Mouse (Mus musculus) urinary bladder, postnatal 10 days (tissue): ENCODE measurements around the gene Gm28308.

Experiments used
- DNase-seq: peaks from one replicate; pipeline ENCODE4 v3.0.0; 2022; ENCODE audit warnings: low spot score

Gm28308 gene

DNA sequence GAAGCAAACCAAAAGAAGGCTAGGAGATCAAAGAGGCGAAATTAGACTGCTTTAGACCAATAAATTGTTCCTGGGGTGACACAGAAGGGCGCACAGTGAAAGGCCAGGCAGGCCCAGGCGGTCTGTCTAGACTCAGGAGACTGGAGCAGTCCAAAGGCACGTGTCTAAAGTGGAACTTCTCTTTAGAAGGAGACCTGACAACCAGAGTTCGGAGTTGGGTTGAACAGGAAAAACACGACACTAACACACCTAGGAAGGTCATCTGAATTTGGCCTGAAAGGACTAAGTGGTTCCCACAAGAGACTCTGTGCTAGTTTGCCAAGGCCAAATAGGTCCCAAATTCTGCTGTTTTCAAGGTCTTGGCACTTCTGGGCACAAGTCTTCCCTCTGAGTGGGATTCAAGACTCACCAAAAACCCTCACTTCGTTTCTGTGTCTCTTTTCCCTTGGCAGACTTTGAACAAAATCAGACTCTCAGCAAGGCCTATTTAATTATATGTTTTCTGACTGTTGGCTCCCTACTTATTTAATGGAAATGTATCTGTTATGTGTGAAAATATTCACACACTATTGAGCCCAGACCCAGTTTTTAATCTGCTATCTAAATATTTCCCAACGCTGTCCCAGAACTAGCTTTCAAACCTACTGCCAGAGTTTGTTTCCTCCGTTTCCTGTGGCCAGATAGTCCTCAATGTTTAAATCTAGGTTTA, 6.2 kb upstream of the Gm28308 start:
- DNase-seq = peak; percentile 7

DNA sequence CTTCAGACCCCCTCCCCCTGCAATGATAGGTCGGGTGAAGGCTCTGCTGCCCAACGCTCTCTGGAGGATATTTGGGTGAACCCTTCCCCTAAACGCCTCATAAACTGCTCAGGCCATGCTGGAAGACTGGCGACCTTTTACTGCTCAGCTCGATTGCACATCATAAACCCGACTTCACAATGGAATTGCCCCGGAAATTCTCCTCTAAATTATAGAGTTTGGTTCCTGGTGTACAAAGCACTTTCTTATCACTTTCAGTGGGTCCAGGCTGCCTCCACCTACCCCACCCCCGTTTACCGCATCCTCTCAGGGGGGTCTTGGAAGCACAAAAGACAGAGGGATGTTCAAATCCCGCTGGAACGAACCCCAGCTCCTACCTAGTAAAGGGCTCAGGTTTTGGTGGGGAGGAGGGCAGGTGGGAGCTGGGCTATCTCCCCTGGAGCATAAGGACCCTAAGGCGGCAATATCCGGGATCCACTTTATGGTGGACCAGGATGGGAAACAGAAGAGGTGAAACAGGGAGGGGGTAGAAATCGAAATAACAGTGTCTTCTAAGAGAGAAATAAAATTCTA, 5.6 kb upstream of the Gm28308 start:
- no peak for DNase-seq

DNA sequence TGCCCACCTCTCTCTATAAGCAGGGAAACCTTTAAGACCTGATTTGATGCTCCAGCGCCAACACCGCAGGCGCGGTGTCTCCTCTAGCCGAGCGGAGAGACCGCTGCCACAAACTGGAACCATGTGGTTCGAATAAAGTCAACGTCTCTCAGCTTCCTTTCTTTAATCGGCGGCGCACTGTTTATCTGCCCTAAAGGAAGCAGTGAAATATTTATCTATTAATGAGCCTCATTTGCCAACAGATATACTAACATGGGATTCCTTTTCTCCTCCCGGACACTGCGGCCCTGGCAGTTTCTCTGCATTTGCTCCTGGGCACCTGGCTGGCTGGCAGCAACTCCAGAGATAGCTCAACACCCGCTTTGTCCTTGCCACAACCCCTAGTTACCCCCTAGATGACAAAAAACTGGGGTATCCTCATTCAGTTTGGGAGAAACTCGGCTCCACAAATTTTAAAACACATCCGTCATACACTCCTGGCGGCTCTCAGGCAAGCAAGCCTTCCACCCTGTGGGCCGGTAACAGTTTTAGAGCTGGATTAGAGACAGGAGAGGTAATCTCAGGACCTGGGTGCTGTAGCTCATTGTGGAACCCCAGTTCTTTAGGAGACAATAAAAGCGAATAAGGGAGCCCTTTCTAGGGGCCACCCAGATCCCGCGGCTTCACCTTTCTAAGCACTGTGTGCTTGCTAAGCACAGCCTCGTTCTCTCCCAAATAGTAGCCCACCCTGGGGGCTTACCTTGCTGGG, 4.9 kb upstream of the Gm28308 start:
- peak; percentile 8 for DNase-seq

DNA sequence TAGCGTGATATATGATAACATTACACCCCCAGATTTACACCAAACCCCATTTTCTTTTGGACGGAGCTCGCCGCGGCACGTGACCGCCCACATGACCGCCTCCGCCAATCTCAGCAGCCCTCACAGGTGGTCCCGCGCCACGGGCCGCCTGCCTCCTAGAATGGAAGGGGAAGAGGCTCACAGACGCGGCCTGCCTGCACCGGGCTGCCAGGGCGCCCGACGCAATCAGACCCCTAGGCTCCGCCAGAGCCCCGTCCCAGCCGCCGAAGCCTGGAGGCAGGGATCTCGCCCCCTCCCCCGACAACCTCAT, 4.3 kb upstream of the Gm28308 start:
- peak; percentile 55 for DNase-seq

DNA sequence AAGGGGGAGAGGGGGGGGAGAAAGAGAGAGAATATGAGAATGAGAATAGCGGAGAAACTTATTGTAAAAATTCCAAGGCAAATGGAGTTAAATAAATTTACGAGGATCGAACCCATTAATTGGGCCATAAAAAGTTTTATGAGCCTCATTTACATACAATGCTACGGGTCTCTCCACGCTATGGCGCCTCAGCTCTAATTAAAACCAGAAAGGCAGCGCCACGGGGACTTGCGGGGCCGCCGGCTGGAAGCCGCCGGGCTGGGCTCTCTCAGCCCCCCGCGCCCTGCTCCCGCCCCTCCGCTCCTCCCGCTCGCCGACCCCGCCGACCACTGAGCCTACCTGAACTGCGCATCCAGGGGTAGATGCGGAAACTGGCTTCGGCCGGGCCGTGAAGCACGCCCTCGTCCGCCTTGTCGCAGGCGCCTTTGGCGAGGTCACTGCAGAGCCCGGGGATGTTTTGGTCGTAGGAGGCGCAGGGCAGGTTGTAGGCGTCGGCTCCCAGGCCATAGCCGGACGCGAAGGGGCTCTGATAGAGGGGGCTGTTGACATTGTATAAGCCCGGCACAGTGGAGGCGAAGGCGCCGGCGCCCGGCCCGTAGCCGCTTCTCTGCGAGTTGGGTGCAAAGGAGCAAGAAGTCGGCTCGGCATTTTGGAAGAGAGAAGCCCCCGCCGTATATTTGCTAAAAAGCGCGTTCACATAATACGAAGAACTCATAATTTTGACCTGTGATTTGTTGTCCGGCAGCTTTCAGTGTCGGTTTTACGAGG, 3.7 kb upstream of the Gm28308 start:
- peak; percentile 8 for DNase-seq

DNA sequence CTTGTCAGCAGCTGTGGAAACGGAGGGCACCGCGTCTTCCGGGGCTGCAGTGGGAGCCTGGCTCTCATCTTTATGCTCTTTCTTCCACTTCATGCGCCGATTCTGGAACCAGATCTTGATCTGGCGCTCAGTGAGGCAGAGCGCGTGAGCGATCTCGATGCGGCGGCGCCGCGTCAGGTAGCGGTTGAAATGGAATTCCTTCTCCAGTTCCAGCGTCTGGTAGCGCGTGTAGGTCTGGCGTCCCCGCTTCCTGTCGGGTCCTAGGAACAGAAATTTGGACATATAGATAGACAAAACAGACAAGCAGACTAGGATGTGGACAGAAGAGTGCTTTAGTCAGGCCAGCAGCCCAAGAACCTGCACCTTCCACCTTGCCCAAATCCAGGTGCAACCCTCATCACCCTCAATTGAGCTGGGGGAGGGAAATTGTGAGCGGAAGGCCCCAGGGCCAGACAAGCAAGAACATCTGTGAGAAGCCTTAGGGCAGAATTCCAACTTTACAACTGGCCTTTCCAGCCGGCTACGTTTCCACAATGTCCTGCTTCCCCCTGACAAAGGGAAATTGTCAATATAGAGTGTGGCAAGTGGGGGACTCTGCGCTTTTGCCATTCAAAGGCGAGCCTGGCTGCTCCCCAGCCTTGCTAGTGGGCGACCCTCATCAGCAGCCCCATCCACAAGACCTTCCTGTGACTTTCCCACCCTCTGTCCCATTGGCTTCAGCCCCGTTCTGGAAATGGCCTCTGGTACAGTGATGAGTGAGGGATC, 2.8 kb upstream of the Gm28308 start:
- DNase-seq = peak; percentile 8

DNA sequence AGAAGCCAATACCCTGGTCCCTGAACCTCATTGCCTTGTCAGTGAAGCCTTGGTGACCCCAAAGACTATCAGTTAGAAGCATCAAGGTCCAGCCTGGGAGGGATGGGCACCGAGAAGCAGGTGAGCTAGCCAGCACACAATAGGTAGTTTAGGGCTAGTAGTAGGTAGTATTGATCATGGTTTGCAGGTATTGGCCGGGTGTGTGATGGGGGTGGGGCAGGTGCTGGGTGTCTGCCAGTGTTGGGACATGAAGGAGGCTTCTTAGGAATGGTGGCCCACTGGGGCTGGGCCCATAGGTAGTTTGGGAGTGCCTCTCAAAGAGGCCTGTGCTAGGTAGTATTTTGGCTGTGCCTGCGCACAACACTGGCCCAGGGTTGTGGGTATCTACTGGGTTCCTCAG, 1.9 kb upstream of the Gm28308 start:
- no peak for DNase-seq

DNA sequence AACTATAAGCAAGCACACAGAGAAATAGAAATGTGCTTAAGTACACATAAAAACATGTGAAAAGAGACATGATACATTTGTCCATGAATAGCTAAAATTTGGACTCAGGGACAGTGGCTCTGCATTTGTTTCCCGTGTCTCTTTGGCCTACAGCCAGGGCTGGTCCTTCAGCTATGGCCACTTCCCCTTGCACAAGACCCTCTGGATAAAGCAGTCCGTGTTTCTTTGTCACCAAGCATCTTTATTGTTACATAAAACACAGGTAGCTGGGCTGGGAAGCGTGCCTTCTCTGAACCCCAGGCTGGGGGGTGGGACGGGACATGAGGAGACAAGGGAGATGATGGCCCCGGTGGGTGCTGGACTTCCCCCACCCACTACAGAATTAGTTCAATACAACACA, 1.1 kb upstream of the Gm28308 start:
- DNase-seq = no peak

DNA sequence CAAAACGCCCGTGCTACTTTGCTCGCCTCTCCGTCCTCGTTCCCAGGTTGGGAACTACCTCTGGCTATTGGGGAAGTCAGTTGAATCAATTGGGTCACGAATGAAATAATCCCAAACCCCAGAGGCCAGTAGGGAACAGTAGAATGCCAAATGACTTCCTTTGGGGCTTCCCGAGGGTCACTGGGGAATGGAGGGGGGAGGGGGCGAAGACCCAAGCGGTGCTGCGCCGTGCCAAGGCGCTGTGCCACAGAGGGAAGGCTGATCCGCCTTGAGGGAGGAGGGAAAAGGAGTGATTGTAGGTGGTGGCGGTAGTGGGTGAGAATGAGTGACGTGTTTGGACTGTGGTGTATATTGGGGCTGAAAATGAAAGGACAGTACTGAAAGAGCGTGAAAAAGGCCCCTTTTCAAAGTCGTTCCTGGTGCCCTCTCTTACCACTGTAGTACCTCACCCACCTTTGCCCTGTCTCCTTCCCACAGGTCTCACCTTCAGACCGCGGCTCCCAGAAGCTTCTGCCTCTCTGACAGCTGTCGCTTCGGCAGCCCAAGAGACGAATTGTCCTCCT, 502 bp downstream of the Gm28308 start:
- DNase-seq = no peak

DNA sequence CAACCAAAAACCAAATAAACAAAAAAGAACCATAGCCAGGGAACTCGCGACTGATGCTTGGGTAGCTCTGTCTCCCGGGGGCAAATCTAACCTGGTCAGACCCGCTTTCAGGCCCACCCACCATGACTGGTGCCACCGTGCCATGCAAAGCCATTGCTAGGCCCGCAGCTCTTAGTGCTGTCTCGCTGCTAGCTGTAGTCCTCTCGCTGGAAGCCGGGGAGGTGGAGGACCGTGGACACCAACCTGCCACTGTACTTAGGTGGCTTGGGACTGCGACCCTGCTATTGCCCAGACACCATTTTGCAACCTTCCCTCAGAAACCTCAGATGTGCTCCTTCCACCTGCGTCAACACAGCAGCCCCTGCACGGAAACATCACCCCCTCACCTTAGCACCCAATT, 1.2 kb downstream of the Gm28308 start:
- DNase-seq = no peak

DNA sequence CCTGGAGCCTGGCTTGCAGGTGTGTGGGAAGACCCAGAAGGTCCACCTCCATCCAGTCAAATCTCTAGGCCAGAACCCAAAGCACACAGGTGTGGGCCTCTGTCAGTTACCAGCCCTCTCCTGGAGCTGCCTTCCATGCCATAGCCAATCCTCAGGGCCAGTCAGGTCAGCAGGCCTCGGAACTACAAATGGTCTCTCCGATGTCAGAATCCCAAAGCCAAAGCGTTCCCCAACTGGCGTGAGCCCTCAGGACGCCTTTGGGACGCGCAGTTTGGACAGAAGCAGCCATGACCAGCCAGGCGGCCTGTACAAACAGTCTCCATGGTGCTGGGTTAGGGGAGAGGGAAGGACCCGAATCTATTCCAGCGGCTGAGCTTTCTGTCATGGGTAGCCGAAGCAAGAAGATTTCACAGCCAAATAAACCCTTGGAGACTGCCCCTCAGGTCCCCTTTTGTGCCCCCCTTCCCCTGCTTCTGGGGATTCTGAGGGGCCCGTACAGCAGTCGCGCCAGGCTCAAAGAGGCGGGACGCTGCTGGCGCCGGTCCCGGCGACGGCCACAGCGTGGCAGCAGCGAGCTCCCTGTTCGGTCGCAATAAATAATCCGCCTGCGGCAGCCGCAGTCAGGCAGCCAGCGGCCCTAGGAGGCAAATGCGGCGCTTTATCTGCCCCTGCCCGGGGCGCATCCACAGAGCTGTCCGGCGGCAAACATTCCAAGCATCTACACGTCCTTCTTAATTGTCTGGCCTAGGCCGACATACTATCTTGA, 1.8 kb downstream of the Gm28308 start:
- DNase-seq = no peak

DNA sequence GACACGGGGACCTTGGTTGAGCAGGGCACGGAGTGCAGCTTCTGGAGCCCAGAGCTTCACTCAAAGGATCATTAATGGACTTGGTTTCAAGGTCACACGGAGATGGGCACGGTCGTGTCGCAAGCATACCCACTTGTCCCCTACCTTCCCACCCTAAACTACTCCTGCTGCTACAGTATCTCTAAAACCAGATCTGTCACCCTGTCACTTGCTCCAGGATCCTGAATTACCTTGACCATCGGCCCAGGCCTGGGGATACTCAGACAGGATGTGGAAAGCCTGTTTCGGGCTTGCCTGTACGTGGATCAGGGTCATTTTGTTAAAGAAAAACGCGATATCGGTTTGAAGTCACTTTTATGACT, 3.5 kb downstream of the Gm28308 start:
- DNase-seq = no peak

DNA sequence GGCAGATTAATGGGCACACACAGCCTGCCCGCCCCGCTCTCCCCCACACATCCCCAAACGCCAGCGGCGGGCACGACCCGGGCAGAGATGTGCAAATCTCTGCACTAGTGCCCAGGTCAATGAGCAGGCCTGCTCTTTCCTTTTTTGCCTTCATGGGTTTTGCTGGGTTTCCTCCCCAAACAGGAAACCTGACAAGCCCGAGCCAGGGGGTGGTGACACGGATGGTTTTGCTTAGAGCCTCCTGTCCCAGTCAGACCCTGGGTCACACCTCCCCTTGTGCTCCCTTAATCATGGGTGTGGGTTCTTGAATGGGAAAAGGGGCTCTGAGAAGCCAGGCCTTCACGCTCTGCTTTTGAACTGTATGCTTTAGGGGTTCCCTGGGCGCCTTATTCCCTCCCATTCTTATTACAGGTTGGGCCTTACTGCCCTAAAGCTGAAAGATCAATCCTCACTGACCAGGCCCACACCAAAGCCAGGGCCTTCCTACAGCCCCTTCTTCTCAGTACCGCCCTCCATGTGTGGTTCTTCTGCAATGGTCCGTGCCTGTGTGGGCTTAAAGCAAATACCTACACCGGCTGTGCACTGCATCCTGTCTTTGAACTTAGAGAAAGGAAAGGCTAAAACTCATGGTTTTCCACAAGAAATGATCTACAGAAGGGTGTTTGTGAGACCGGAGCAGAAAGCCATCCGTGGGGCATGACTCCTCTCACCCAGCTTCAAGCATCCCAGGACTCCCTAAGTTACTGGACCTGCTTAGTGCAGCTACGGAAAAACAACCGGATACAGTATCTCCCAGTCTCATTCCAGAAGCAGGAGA, 4.1 kb downstream of the Gm28308 start:
- DNase-seq = no peak

DNA sequence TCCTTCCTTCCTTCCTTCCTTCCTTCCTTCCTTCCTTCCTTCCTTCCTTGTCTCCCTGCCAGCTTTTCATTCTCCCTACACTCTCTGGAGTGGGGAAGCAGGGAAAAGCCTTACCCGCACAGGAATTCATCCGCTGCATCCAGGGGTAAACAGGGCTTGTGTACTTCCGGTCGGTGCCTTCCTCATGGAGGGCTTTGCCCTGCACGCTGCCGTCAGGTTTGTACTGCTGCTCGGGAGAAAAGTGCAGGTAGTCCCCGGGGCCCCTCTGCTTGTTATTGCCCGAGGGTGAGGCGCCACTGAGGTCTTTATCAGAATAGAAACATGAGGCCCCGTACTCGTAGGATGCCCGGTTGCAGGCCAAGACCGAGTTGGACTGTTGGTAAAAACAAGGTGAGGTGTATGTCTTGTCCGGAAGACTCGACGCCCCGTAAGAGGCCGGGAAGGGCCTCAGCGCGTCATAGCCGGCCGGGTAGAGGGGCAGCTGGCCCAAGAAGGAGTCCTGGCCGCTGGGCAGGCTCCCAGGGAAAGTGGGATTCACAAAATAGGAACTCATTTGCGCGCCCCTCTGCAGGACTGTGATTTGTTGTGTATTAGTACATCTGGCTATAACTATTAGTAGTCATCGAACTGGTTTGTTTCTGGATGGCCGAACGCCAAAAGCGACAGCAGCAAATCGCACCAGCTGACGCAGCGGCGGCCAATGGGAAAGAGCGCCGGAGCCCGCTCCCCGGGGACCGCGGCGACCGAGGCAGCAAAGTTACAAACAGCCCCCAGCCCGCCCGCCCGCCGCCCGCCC, 4.9 kb downstream of the Gm28308 start, which contains the start of gene Hoxa6:
Gene Hoxa6 (minus strand): TSS at position 651 of the 796 bp plus-strand sequence.
- no peak for DNase-seq

DNA sequence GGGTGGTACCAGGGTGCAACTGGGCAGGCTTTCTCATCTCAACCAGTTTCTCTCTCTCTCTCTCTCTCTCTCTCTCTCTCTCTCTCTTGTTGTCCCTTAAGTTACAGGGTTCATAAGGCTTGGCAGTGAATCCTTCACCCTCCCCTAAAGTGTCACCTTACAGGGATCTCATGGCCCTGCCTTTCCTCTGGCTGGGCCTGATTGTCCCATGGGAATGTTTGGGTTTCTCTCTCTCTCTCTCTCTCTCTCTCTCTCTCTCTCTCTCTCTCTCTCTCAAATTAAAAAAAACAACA, 5.5 kb downstream of the Gm28308 start:
- DNase-seq = no peak

DNA sequence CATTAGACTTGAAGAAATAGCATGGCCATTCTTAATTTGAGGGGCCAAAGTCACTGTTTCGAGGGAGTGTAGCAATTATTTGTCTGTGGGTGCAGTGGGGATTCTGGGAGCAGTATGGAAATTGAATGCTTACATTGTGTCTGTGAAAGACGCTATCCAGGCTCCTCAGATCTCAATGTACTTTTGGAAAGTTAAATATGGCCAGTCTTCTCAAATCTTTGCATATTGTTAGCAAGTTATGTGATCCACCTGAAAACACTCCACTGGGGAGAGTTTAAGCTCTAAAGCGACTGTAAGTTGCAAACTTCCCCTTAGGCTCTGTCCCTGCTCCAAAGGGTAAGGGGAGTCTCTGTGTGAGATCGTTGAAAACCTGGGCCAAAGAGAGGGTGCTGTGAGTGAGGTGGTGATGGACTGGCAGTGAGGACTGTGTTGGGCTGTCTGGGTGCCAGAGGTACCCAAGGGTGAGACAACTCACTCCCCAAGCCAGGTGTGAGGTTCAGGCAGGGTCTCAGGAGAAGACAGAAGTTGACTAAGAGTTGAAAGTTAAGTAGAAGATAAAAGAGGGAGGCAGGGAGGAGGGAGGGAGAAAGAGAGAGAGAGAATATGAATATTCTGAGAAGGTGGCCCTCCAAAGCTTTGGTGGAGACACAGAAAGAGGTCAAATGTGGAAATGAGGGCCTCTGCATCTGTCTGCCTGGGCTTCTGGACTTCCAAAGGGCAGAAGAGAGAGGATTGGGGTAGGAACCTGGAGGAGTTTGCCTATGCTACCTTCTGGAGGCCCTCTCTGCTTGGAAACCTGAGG, 6.1 kb downstream of the Gm28308 start:
- no peak for DNase-seq

DNA sequence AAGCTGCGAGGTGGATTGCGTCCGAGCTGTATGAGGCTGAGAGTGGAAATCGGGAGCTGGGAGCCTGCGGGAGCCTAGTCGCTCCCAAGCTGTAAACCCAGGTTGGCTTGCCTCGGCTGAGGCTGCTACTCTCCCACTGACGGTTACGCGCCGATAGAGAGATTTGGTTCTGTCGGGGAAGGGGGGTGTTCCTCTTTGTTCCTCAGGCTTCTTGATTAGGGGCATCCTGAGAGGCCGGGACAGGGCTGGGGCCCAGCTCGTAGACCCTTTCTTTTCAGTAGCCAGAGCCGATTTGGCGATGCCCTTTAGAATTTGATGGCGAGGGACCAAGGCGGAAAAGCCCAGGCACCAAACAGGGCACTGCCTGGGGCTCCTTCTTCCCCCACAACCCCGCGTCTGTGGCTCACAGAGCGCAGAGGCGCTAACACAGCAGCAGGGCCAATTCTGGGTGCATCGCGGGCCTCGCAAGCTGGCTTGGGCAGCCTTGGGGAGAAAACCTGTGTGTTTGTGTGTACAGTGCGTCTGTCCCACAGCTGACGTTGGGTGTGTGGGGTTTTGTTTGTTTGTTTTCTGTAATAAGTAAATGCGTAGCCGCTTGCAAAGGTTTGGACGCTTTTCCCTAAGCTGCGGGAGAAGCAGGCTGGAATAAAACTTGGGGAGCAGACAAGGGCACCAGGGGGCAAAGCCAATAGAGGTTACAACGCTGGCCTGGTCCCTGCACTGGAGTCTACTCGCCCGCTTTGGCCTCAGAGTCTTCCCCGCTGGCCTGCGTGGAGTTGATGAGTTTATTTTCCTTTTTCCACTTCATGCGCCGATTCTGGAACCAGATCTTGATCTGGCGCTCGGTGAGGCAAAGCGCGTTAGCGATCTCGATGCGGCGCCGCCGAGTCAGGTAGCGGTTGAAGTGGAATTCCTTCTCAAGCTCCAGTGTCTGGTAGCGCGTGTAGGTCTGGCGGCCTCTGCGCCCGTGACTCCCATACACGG, 7.2 kb downstream of the Gm28308 start:
- no peak for DNase-seq
